Mouse (Mus musculus) brain, adult 2 months (tissue): Measurements from ENCODE around the gene Rae1.

Source experiments
- DNase-seq: peaks from one replicate; pipeline ENCODE4 v3.0.0; 2011; ENCODE audit warnings: low read depth, low spot score

Rae1 gene

GRCm38 (mm10) chr2:172999630-173000284, at the start of gene Rae1:
Gene Rae1 (plus strand): TSS chr2:173000117.
- DNase-seq, result peak; percentile 98

GRCm38 (mm10) chr2:172950119-172950676, 49.7 kb upstream of the Rae1 start:
- no peak for DNase-seq

DNA sequence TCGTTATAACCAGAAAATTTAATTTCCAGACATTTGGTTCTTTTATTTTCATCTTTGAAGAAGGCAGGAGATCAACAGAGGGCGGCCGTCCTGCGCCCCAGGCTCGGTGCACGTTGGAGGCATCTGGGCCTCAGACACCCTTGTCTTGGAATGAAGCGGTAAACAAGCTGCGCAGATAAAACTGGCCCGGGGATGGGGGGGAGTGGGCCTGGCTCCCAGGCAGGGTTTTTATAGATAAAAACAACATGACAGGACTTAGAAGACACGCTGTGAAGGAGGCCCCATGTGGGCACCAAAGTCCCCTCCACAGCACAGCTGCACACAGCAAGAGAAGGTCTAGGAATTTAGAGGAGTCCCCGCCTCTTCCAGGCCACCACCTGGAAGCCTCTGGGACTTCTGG, 49.2 kb upstream of the Rae1 start:
- DNase-seq, result no peak

GRCm38 (mm10) chr2:172951976-172952375, 47.9 kb upstream of the Rae1 start:
- no peak for DNase-seq

DNA sequence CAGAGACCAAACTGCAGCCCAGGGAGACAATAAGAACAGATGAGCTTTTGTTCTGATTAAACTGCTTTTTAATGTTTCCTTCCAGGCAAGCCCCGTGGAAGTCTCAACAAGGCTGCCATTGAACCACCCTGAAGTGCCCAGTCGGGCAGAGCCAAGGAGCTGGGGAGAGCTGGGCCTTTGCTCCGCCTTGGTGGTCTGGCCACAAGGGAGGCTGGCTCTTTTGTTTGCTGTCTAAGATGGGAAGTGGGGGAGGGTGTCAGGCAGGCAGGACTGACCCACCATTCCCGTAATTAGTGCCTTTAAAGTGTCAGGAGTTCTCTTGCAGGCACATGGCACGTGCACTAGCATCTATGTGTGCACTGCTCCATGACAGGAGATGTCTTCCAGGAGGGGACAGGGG, 41.3 kb upstream of the Rae1 start:
- DNase-seq, result no peak

GRCm38 (mm10) chr2:172959006-172959768, 40.7 kb upstream of the Rae1 start:
- no peak for DNase-seq

GRCm38 (mm10) chr2:172960350-172960749, 39.6 kb upstream of the Rae1 start:
- no peak for DNase-seq

GRCm38 (mm10) chr2:172961211-172961610, 38.7 kb upstream of the Rae1 start:
- no peak for DNase-seq

GRCm38 (mm10) chr2:172965249-172965648, 34.7 kb upstream of the Rae1 start:
- DNase-seq, result no peak

DNA sequence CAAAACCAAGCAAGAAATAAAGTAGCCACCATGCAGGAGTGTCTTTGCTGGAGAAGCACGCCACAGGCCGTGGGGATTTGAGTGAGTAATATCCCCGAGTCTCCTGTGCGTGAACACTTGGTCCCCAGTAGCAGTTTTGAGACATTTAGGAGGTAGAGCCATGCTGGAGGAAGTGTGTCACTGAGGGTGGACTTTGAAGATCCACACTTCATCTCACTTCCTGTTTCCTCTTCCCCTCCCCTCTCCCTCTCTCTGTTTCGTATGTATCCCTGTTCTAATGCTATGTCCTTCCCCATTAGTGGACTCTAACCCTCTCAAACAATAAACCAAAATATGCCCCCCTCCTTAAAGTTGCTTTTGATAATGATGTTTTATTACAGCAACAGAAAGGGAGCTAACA, 33.4 kb upstream of the Rae1 start:
- no peak for DNase-seq

GRCm38 (mm10) chr2:172971865-172972264, 28.1 kb upstream of the Rae1 start:
- no peak for DNase-seq

DNA sequence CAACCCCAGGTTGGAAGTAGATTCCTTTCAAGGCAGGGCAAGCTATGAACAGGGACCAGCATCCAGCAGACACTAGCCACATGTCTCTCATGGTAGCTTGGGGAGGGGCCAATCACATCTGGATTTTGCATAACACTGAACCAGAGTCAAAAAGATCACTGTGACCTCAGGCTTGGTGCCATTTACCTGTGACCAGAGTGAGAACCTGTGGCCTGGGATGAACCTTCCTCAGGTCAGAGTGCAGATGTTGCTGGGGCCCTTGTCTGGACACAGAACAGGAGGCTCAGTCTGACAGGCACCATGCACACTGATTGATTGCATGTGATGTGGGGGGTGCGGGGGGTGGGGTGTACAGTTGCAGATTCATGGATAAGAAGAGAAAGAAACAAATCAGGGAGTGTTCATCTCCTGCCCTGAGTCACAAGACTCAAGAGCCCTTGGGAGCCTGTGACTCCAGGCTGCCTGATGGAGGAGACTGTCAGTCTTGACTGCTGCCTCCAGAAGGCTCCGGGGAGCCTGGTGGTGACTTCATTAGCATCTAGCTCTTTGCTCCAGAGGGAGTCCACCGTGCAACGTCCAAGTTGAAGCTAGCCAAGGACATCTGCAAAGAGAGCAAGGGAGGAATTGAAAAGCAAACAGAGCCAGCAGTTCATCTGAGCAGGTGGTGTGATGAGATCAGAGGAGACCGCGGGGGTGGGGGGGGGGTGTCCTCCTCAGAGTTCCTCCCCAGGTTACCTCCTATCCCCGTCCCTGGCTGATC, 25.9 kb upstream of the Rae1 start:
- DNase-seq, result peak; percentile 36

- DNase-seq, result no peak
Observed at GRCm38 (mm10) chr2:172974701-172975100, 25.2 kb upstream of the Rae1 start.

GRCm38 (mm10) chr2:172975159-172975558, 24.8 kb upstream of the Rae1 start:
- no peak for DNase-seq

DNA sequence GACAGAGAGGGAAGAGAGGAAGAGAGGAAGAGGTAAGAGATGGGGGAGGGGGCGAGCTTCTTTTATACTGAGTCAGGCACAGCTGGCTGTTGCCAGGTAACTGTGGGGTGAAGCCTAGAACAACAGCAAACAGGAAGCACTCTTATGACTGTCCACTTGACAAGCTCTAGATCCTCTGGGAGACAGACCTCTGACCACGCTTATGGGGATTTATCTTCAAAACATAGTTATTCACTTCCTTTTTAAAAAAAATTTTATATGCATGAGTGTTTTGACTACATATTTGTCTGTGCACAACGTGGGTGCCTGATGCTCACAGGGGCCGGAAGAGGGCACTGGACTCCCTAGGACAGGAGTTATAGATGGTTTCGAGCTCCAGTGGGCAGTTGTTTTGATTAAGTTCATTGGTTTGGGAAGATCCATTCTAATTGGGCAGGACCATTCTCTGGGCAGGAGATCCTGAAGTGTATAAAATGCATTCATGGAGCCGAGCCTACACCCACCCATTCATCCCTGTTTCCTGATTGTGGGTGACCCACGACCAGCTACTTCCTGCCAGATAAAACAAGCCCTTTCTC, 23.2 kb upstream of the Rae1 start:
- DNase-seq, result no peak

- peak; percentile 53 for DNase-seq
Observed at GRCm38 (mm10) chr2:172977409-172978130, 22.3 kb upstream of the Rae1 start, which contains the start of gene Spo11. Gene Spo11 (plus strand): TSS chr2:172977700.

DNA sequence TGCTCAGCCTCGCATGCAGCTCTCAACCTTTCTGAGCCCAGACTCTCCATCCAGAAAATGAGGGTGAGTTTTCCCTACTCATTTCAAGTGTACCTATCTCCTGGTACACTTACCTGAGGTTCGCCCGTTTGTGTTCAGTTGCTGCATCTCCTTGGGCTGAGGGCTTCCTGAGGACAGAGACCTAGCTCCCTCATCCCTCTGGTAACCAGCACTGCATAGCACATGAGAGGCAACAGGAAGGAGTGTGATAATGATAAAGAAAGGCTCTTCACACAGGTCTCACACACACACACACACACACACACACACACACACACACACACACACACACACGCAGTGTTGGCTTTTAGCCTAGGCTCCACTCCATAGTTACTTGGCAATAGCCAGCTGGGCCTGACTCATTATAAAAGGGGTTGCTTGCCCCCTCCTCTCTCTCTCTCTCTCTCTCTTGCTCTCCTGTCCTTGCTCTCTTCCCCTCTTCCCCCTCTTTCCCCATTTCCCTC, 21.7 kb upstream of the Rae1 start:
- DNase-seq, result no peak

DNA sequence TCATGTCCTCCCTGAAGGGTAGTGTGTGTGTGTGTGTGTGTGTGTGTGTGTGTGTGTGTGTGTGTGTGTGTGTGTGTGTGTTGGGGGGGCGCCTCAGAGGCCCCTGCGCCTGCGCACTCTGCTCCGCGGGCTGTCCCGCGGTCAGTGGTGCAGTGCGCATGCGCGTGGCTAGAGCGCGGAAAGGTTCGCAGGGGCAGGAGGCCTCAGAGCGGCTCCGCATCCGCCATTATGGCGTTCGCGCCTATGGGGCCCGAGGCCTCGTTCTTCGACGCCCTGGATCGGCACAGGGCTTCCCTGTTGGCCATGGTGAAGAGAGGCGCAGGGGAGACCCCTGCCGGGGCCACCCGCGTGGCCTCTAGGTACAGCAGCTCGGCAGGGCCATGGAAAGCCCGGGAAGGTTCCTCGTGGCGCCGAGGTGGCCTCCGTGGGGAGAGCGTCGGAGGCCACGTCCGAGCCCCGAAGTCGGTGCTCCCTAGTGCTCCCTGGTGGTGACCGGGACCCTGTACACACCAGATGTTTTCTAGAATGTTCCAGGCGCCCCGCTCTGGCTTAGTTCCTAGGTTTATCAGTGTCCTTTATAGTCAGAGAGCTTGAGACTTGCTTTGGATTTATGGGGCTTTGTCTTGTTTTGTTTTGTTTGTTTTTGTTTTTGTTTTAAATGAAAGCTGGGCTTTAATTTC, 20.1 kb upstream of the Rae1 start:
- DNase-seq, result no peak

- peak; percentile 34 for DNase-seq
Observed at GRCm38 (mm10) chr2:172982776-172983561, 16.9 kb upstream of the Rae1 start.
